Mouse (Mus musculus) frontal cortex, adult (tissue): ENCODE data around the gene Cldn34c4.

Experiments used
- ATAC-seq: cut with Nextera tagmentation; 2 replicates; pipeline ENCODE4 v1.9.2; 2017; ENCODE audit warnings: mild to moderate bottlenecking, moderate library complexity, mixed read lengths; ENCODE audit not compliant: low TSS enrichment

Gene Cldn34c4

DNA sequence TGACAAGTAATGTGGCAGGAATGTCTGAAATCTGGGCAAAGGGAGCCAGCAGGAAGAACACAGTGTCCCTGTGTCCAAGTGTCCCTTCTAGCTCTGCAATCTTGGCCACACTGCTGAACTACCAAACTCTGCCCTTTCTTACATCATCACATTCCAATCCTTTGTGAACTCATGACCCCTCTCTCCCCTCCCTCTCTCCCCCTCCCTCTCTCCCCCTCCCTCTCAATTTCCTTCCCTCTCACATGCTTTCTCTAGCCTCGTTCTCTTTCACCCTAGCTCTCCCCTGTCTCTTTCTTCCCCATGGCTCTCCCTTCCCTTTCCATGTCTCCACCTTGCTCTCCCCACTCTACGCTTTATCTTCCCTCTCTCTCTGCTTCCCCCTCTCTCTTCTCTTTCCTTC is at the start of gene Cldn34c4:
Gene Cldn34c4 (minus strand): TSS at position 101 of the 400 bp plus-strand sequence.
- ATAC-seq = no peak

DNA sequence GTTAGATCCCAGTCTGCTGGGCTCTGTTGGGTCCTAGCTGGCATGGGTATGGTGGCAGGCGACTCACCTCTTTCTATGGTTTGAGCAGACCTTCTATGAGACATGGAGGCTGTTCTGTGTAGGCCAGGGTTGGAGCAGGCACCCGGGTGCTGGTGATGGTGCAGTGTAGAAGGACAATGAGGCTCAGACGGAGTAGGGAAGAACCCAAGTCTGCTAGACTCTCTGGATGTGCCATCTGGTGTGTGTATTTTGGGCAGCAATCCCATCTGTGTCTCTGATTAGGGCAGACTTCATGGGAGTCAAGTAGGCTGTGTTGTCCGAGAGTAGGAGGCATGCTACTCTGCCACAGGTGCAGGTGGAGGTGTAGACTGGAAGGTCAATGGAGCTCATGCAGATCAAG is 10.7 kb upstream of the Cldn34c4 start:
- ATAC-seq = peak; percentile 90
